Comparison of ENCODE assay signal across 15 mouse cellular contexts in the genomic region with DNA sequence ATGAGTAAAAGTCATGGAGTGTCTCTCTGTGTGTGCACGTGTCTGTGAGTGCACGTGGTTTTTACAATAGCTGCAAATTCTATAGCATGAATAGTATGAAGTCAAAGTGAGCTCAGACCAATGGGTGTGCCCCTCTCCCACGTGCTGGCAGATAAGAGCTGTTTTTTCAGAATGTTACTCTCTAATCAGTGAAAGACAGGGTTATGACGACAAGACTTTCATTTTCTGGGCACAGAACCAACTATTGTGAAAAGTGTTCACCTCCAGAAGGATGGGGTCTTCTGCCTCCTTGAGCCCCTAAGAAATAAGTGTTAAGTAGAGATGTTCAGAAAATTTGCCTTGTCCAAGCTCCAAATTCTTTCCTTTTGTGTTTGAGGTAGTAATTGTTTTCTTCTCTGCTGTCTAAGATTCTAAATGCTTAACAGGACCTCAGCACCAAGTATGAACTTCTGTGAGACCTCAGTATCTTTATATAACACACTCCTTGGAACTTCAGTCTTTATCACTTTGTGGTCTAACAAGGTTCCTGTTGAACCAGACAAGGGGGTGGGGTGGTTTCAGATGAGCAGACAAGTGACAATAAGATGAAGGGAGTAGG.
DNase-seq lines count a peak whose midpoint lies in the region; ATAC-seq and TF ChIP-seq lines count a peak whose summit lies in the region.
"Had no signal": no experiment of that assay in that cellular context is flagged by ENCODE, and none has a peak within 500 bp of the region (broad histone marks: within the 10 kb centered on the region; RNA-seq: fewer than 3 reads in every experiment).

No protein-coding gene starts in this region.

- H3ac ChIP-seq in myocyte (ENCODE audit: control insufficient read depth, insufficient read length): no peak overlapping the region

- no peak for DNase-seq in heart, adult 8-10 months (ENCODE audit: low spot score)
- DNase-seq in T-cell, adult 2 months (ENCODE audit: low spot score): peak; percentile 2
- no peak for DNase-seq in adrenal gland, postnatal 36 days
- DNase-seq in gastrocnemius, postnatal 10 days: no peak
- no peak for DNase-seq in cerebellum, adult 18-20 months
- DNase-seq: B cell, adult 2 months; cerebellum, postnatal 25 days; gastrocnemius, postnatal 14 days; thymus, adult 18-20 months had no signal

- no peak for TF ChIP-seq POLR2A in myocyte (IDR thresholded peaks at IDR 0.05; ENCODE audit: insufficient read length, low read depth)

- no peaks in the 10 kb centered on the region for H3K4me1 ChIP-seq in heart, embryonic 11.5 days (ENCODE audit: control insufficient read depth, insufficient read depth, low read length)
- H3K4me1 ChIP-seq in intestine, embryonic 16.5 days (ENCODE audit: control insufficient read depth, insufficient read depth, low read length): no peaks in the 10 kb centered on the region
- H3K4me1 ChIP-seq: hindbrain, embryonic 10.5 days; limb, embryonic 13.5 days; neural tube, embryonic 12.5 days had no signal

- peak overlapping the region; percentile 79 for H3K27ac ChIP-seq in heart, embryonic 11.5 days (ENCODE audit: low read depth, low read length)
- H3K27ac ChIP-seq in intestine, embryonic 16.5 days (ENCODE audit: low read length): no peak overlapping the region
- H3K27ac ChIP-seq: hindbrain, embryonic 10.5 days; limb, embryonic 13.5 days; neural tube, embryonic 12.5 days had no signal

- H3K36me3 ChIP-seq in heart, embryonic 11.5 days (ENCODE audit: control insufficient read depth, insufficient read depth, low read length): no peaks in the 10 kb centered on the region
- no peaks in the 10 kb centered on the region for H3K36me3 ChIP-seq in intestine, embryonic 16.5 days (ENCODE audit: control insufficient read depth, insufficient read depth, low read length)
- H3K36me3 ChIP-seq in myocyte (ENCODE audit: control insufficient read depth, insufficient read depth): no peaks in the 10 kb centered on the region
- H3K36me3 ChIP-seq: hindbrain, embryonic 10.5 days; limb, embryonic 13.5 days; neural tube, embryonic 12.5 days had no signal

- ATAC-seq in heart, embryonic 11.5 days (replicated peaks; ENCODE audit: insufficient number of reproducible peaks, low FRiP score, low TSS enrichment): peak; percentile 91
- peak; percentile 74 for ATAC-seq in intestine, embryonic 16.5 days

- H3K9me3 ChIP-seq in heart, embryonic 11.5 days (replicated peaks; ENCODE audit: control insufficient read depth, low read length): no peaks in the 10 kb centered on the region
- H3K9me3 ChIP-seq in intestine, embryonic 16.5 days (ENCODE audit: control insufficient read depth, low read length): no peaks in the 10 kb centered on the region
- H3K9me3 ChIP-seq: hindbrain, embryonic 10.5 days; limb, embryonic 13.5 days; neural tube, embryonic 12.5 days had no signal

- no peak overlapping the region for H3K4me2 ChIP-seq in heart, embryonic 11.5 days
- H3K4me2 ChIP-seq in intestine, embryonic 16.5 days (ENCODE audit: low read depth, low read length): no peak overlapping the region
- peak overlapping the region; percentile 13 for H3K4me2 ChIP-seq in myocyte (ENCODE audit: low read depth)
- H3K4me2 ChIP-seq: limb, embryonic 13.5 days; neural tube, embryonic 12.5 days had no signal

- H3K79me2 ChIP-seq in myocyte (ENCODE audit: control insufficient read depth, insufficient read depth): no peaks in the 10 kb centered on the region

- H3K9ac ChIP-seq in heart, embryonic 11.5 days (ENCODE audit: low read depth, low read length): no peak overlapping the region
- H3K9ac ChIP-seq in intestine, embryonic 16.5 days (ENCODE audit: low read depth, low read length): no peak overlapping the region
- H3K9ac ChIP-seq: limb, embryonic 13.5 days; neural tube, embryonic 12.5 days had no signal

- H3K27me3 ChIP-seq in heart, embryonic 11.5 days (ENCODE audit: control insufficient read depth, insufficient read depth, low read length): no peaks in the 10 kb centered on the region
- H3K27me3 ChIP-seq in intestine, embryonic 16.5 days (replicated peaks; ENCODE audit: control insufficient read depth, insufficient read depth, low read length): no peaks in the 10 kb centered on the region
- no peaks in the 10 kb centered on the region for H3K27me3 ChIP-seq in myocyte (ENCODE audit: control insufficient read depth, insufficient read depth, insufficient read length)
- H3K27me3 ChIP-seq: limb, embryonic 13.5 days; neural tube, embryonic 12.5 days had no signal

- 36% methylated on average over 4 of the region's 4 CpGs for WGBS in heart, embryonic 11.5 days (ENCODE audit: insufficient replicate concordance)
- 50% methylated on average over 4 of the region's 4 CpGs for WGBS in intestine, embryonic 16.5 days

- H3K4me3 ChIP-seq in heart, embryonic 11.5 days (ENCODE audit: low read depth, low read length): no peak overlapping the region
- H3K4me3 ChIP-seq in intestine, embryonic 16.5 days (ENCODE audit: low read length): no peak overlapping the region
- no peak overlapping the region for H3K4me3 ChIP-seq in myocyte
- H3K4me3 ChIP-seq: hindbrain, embryonic 10.5 days; limb, embryonic 13.5 days; neural tube, embryonic 12.5 days had no signal

TF ChIP-seq in myocyte, 11 proteins besides CTCF, POLR2A, EP300 and RAD21:
- TF ChIP-seq CEBPB (IDR thresholded peaks at IDR 0.05; ENCODE audit: insufficient read depth, poor library complexity, severe bottlenecking) (no peak), SRF (IDR thresholded peaks at IDR 0.05; ENCODE audit: control insufficient read depth, insufficient read length, low read depth) (no peak), USF1 (IDR thresholded peaks at IDR 0.05; ENCODE audit: low read depth) (no peak), POLR2AphosphoS2 (IDR thresholded peaks at IDR 0.05; ENCODE audit: insufficient read length, low read depth) (no peak), MAX (IDR thresholded peaks at IDR 0.05; ENCODE audit: low read depth) (no peak), TCF3 (IDR thresholded peaks at IDR 0.05; ENCODE audit: insufficient read length, low read depth) (no peak), MYOD1 (IDR thresholded peaks at IDR 0.05; ENCODE audit: control insufficient read depth in 1 of 3, insufficient read length in 2 of 3, low read depth in 2 of 3) (no peak), MYOG (IDR thresholded peaks at IDR 0.05; ENCODE audit: control insufficient read depth in 1 of 3, insufficient read depth in 1 of 3, insufficient read length in 2 of 3, low read depth in 2 of 3) (no peak), REST (IDR thresholded peaks at IDR 0.05; ENCODE audit: insufficient read depth, insufficient read length) (no peak)
